Mouse (Mus musculus) neural tube, embryonic 11.5 days (tissue): Measurements from ENCODE around the gene Ryr1. TPM values are rescaled to one million over a fixed set of nuclear protein-coding genes. Genes with fewer than 3 reads are reported as not detected.
"Not testable (repeated sequence)": the region's sequence is repeated elsewhere in the genome, so short reads cannot be mapped to it uniquely, and the experiment has no call there.

Source experiments
- ATAC-seq: fragments of 200-750 bp; cut with Nextera tagmentation; 2 replicates; pipeline ENCODE4 v1.8.0; 2017; ENCODE audit warnings: moderate number of reproducible peaks, mild to moderate bottlenecking, moderate TSS enrichment, moderate library complexity; ENCODE audit not compliant: insufficient read depth, low FRiP score, low TSS enrichment
- DNase-seq: peaks from one replicate; pipeline ENCODE4 v3.0.0-alpha.2; 2015; ENCODE audit warnings: low spot score
- H3K27ac ChIP-seq: fragments of 300-500 bp; sonication (generic); 2 replicates; pipeline ENCODE4 v1.5.1; 2014; ENCODE audit warnings: low read depth, mild to moderate bottlenecking, low read length
- H3K27me3 ChIP-seq: fragments of 300-500 bp; sonication (generic); 2 replicates; pipeline ENCODE4 v1.6.1; 2014; ENCODE audit warnings: mild to moderate bottlenecking, low read length, mixed read lengths; ENCODE audit not compliant: control insufficient read depth, insufficient read depth
- H3K36me3 ChIP-seq: fragments of 300-500 bp; sonication (generic); 2 replicates; pipeline ENCODE4 v1.6.1; 2014; ENCODE audit warnings: mild to moderate bottlenecking, low read length, moderate library complexity, mixed read lengths; ENCODE audit not compliant: control insufficient read depth, insufficient read depth
- H3K4me1 ChIP-seq: fragments of 300-500 bp; sonication (generic); 2 replicates; pipeline ENCODE4 v1.6.1; 2014; ENCODE audit warnings: low read length, mixed read lengths; ENCODE audit not compliant: control insufficient read depth, insufficient read depth
- H3K4me2 ChIP-seq: fragments of 300-500 bp; sonication (generic); 2 replicates; pipeline ENCODE4 v1.6.1; 2014; ENCODE audit warnings: low read depth, mild to moderate bottlenecking, moderate library complexity
- H3K4me3 ChIP-seq: fragments of 300-500 bp; sonication (generic); 2 replicates; pipeline ENCODE4 v1.5.1; 2014; ENCODE audit warnings: low read depth, low read length
- H3K9ac ChIP-seq: fragments of 300-500 bp; sonication (generic); 2 replicates; pipeline ENCODE4 v1.6.1; 2014; ENCODE audit warnings: mild to moderate bottlenecking, low read length
- H3K9me3 ChIP-seq: fragments of 300-500 bp; sonication (generic); 2 replicates; pipeline ENCODE4 v1.6.1; 2016; ENCODE audit warnings: low read length; ENCODE audit not compliant: control insufficient read depth
- WGBS: fragments of 180-500 bp; shearing (Covaris S2); extraction: QIAGEN DNeasy Blood & Tissue Kit; methylation state at CpG from one replicate; pipeline ENCODE4 v1.1.7; 2014; 5-methylcytosine and 5-hydroxymethylcytosine counted together
- polyA plus RNA-seq: library from polyadenylated mRNA; unstranded; fragments of >200 nt; fragmentation: Nextera tagmentation; extraction: Ambion mirVana; gene quantifications from 2 replicates; pipeline ENCODE4 v1.2.1, GENCODE M21; 2014

Ryr1 gene
- polyA plus RNA-seq, 1 experiment from 2014 or later = 2.0 TPM

GRCm38 (mm10) chr7:28972542-28972985, 152.4 kb downstream of the Ryr1 start:
- Histone ChIP-seq H3K4me3 (no peak overlapping the region), H3K9ac (no peak overlapping the region), H3K27me3 (no peaks in the 10 kb centered on the region), H3K27ac (no peak overlapping the region), H3K4me2 (no peak overlapping the region), H3K36me3 (peaks cover 22% of the 10 kb centered on the region), H3K9me3 (no peaks in the 10 kb centered on the region), H3K4me1 (no peaks in the 10 kb centered on the region)
- DNase-seq (peak; percentile 75), ATAC-seq (no peak)
- WGBS = 71% methylated on average over 8 of the region's 8 CpGs

GRCm38 (mm10) chr7:28971770-28972269, 153.2 kb downstream of the Ryr1 start:
- Histone ChIP-seq H3K9me3 (no peaks in the 10 kb centered on the region), H3K9ac (no peak overlapping the region), H3K4me3 (no peak overlapping the region), H3K27ac (no peak overlapping the region), H3K27me3 (no peaks in the 10 kb centered on the region), H3K4me2 (no peak overlapping the region), H3K4me1 (no peaks in the 10 kb centered on the region), H3K36me3 (peaks cover 20% of the 10 kb centered on the region)
- DNase-seq (no peak), ATAC-seq (no peak)
- WGBS = 95% methylated on average over 6 of the region's 6 CpGs

- ATAC-seq = no peak
- DNase-seq = no peak
- no peak overlapping the region for H3K27ac ChIP-seq
- no peaks in the 10 kb centered on the region for H3K27me3 ChIP-seq
- 90% methylated on average over 7 of the region's 7 CpGs for WGBS
- H3K4me2 ChIP-seq = no peak overlapping the region
- peaks cover 16% of the 10 kb centered on the region for H3K36me3 ChIP-seq
- no peaks in the 10 kb centered on the region for H3K9me3 ChIP-seq
- H3K9ac ChIP-seq = no peak overlapping the region
- H3K4me1 ChIP-seq = no peaks in the 10 kb centered on the region
- no peak overlapping the region for H3K4me3 ChIP-seq
Observed at GRCm38 (mm10) chr7:28971029-28971428, 153.9 kb downstream of the Ryr1 start.

GRCm38 (mm10) chr7:28969672-28970394, 155.1 kb downstream of the Ryr1 start:
- Histone ChIP-seq H3K36me3 (peaks cover 16% of the 10 kb centered on the region), H3K4me2 (no peak overlapping the region), H3K27ac (no peak overlapping the region), H3K9me3 (no peaks in the 10 kb centered on the region), H3K4me1 (no peaks in the 10 kb centered on the region), H3K9ac (no peak overlapping the region), H3K4me3 (no peak overlapping the region), H3K27me3 (no peaks in the 10 kb centered on the region)
- 83% methylated on average over 12 of the region's 12 CpGs for WGBS
- ATAC-seq (no peak), DNase-seq (no peak)

- no peak for DNase-seq
- Histone ChIP-seq H3K9ac (no peak overlapping the region), H3K27me3 (no peaks in the 10 kb centered on the region), H3K36me3 (peaks cover 12% of the 10 kb centered on the region), H3K4me1 (no peaks in the 10 kb centered on the region), H3K4me3 (no peak overlapping the region), H3K4me2 (no peak overlapping the region), H3K9me3 (no peaks in the 10 kb centered on the region), H3K27ac (no peak overlapping the region)
- no peak for ATAC-seq
- WGBS = 86% methylated on average over 1 of the region's 1 CpGs
Observed at GRCm38 (mm10) chr7:28969271-28969670, 155.7 kb downstream of the Ryr1 start.

- H3K27ac ChIP-seq, H3K36me3 ChIP-seq, H3K27me3 ChIP-seq, H3K4me3 ChIP-seq, ATAC-seq, H3K4me1 ChIP-seq, H3K9me3 ChIP-seq, H3K9ac ChIP-seq, H3K4me2 ChIP-seq, DNase-seq: not testable (repeated sequence)
- 95% methylated on average over 8 of the region's 8 CpGs for WGBS
Observed at GRCm38 (mm10) chr7:28968120-28968519, 156.9 kb downstream of the Ryr1 start.

- Histone ChIP-seq H3K27me3 (no peaks in the 10 kb centered on the region), H3K9me3 (no peaks in the 10 kb centered on the region), H3K4me3 (no peak overlapping the region), H3K4me1 (no peaks in the 10 kb centered on the region), H3K4me2 (no peak overlapping the region), H3K9ac (no peak overlapping the region), H3K36me3 (peaks cover 4% of the 10 kb centered on the region; the same call in 1 of the 2 replicates), H3K27ac (no peak overlapping the region)
- ATAC-seq (no peak), DNase-seq (no peak)
- WGBS = 74% methylated on average over 4 of the region's 4 CpGs
Observed at GRCm38 (mm10) chr7:28966751-28967505, 158.1 kb downstream of the Ryr1 start.

GRCm38 (mm10) chr7:28966181-28966580, 158.8 kb downstream of the Ryr1 start:
- Histone ChIP-seq H3K4me2 (no peak overlapping the region), H3K9ac (no peak overlapping the region), H3K27ac (no peak overlapping the region), H3K27me3 (no peaks in the 10 kb centered on the region), H3K4me3 (no peak overlapping the region), H3K4me1 (peaks cover 2% of the 10 kb centered on the region), H3K9me3 (no peaks in the 10 kb centered on the region), H3K36me3 (peaks cover 3% of the 10 kb centered on the region; the same call in 1 of the 2 replicates)
- whole genome bisulfite sequencing = 79% methylated on average over 5 of the region's 5 CpGs
- ATAC-seq = no peak
- DNase-seq = no peak
